Mouse (Mus musculus): Measurements from ENCODE around the gene Gnb1. TPM values are rescaled to one million over a fixed set of nuclear protein-coding genes. Genes with fewer than 3 reads are reported as not detected.

The Gnb1 gene
- polyA plus RNA-seq, 1 experiment, result 1,603 TPM

GRCm38 (mm10) chr4:155550446-155550845 lies 59.3 kb downstream of the Gnb1 start:
- WGBS, result 72% methylated on average over 2 of the region's 2 CpGs
- Histone ChIP-seq H3K4me1 (ENCODE audit: control insufficient read depth, insufficient read depth, insufficient read length, low read length) (peaks cover 2% of the 10 kb centered on the region; the same call in 1 of the 2 replicates), H3K27ac (ENCODE audit: insufficient read depth, low read depth, low read length) (no peak overlapping the region), H3K36me3 (ENCODE audit: control insufficient read depth, insufficient read depth, low read length) (peaks cover 71% of the 10 kb centered on the region), H3K27me3 (ENCODE audit: control insufficient read depth, insufficient read depth, low read length) (no peaks in the 10 kb centered on the region), H3K4me3 (ENCODE audit: low read depth, low read length) (no peak overlapping the region)
- TF ChIP-seq POLR2A (IDR thresholded peaks at IDR 0.05; ENCODE audit: low read depth, low read length) (no peak), CTCF (IDR thresholded peaks at IDR 0.05; ENCODE audit: extremely low read depth, insufficient read length, insufficient replicate concordance, low read depth, low read length) (no peak)

GRCm38 (mm10) chr4:155551073-155551472 lies 59.9 kb downstream of the Gnb1 start:
- Histone ChIP-seq H3K4me3 (ENCODE audit: low read depth, low read length) (no peak overlapping the region), H3K36me3 (ENCODE audit: control insufficient read depth, insufficient read depth, low read length) (peaks cover 71% of the 10 kb centered on the region), H3K27me3 (ENCODE audit: control insufficient read depth, insufficient read depth, low read length) (no peaks in the 10 kb centered on the region), H3K4me1 (ENCODE audit: control insufficient read depth, insufficient read depth, insufficient read length, low read length) (peaks cover 2% of the 10 kb centered on the region; the same call in 1 of the 2 replicates), H3K27ac (ENCODE audit: insufficient read depth, low read depth, low read length) (no peak overlapping the region)
- 87% methylated on average over 4 of the region's 4 CpGs for WGBS
- TF ChIP-seq POLR2A (IDR thresholded peaks at IDR 0.05; ENCODE audit: low read depth, low read length) (no peak), CTCF (IDR thresholded peaks at IDR 0.05; ENCODE audit: extremely low read depth, insufficient read length, insufficient replicate concordance, low read depth, low read length) (no peak)

- peaks cover 2% of the 10 kb centered on the region; the same call in 1 of the 2 replicates for H3K4me1 ChIP-seq (ENCODE audit: control insufficient read depth, insufficient read depth, insufficient read length, low read length)
- no peak overlapping the region for H3K4me3 ChIP-seq (ENCODE audit: low read depth, low read length)
- WGBS, result 93% methylated on average over 6 of the region's 6 CpGs
- peaks cover 77% of the 10 kb centered on the region for H3K36me3 ChIP-seq (ENCODE audit: control insufficient read depth, insufficient read depth, low read length)
- H3K27ac ChIP-seq (ENCODE audit: insufficient read depth, low read depth, low read length), result no peak overlapping the region
- TF ChIP-seq POLR2A (IDR thresholded peaks at IDR 0.05; ENCODE audit: low read depth, low read length), result no peak
- TF ChIP-seq CTCF (IDR thresholded peaks at IDR 0.05; ENCODE audit: extremely low read depth, insufficient read length, insufficient replicate concordance, low read depth, low read length), result no peak
- no peaks in the 10 kb centered on the region for H3K27me3 ChIP-seq (ENCODE audit: control insufficient read depth, insufficient read depth, low read length)
Measured at GRCm38 (mm10) chr4:155552917-155553532, 61.9 kb downstream of the Gnb1 start.

GRCm38 (mm10) chr4:155554880-155555279 lies 63.7 kb downstream of the Gnb1 start:
- Histone ChIP-seq H3K4me1 (ENCODE audit: control insufficient read depth, insufficient read depth, insufficient read length, low read length) (peaks cover 7% of the 10 kb centered on the region; the same call in 1 of the 2 replicates), H3K4me3 (ENCODE audit: low read depth, low read length) (no peak overlapping the region), H3K36me3 (ENCODE audit: control insufficient read depth, insufficient read depth, low read length) (peaks cover 81% of the 10 kb centered on the region), H3K27me3 (ENCODE audit: control insufficient read depth, insufficient read depth, low read length) (no peaks in the 10 kb centered on the region), H3K27ac (ENCODE audit: insufficient read depth, low read depth, low read length) (no peak overlapping the region)
- no peak for TF ChIP-seq POLR2A (IDR thresholded peaks at IDR 0.05; ENCODE audit: low read depth, low read length)
- TF ChIP-seq CTCF (IDR thresholded peaks at IDR 0.05; ENCODE audit: extremely low read depth, insufficient read length, insufficient replicate concordance, low read depth, low read length), result no peak
- WGBS, result 68% methylated on average over 4 of the region's 4 CpGs

DNA sequence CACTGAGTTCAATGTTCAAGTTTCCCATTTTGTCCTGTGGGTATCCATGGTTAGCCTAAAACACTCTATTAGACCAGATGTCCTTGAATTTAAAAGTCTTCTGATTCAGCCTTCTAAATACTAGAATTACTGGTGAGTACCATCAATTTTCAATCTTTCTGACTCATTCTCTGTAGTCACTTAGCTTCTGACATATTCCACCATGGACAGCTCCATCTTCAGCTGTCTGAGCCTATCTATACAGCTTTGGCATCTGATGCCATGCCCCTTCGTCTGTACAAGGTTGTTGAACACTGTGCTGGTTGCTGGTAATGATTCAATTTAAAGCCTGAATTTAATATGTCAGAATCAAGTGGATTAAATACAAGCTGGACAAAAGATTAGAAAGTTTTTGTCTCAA lies 64.3 kb downstream of the Gnb1 start:
- no peak for TF ChIP-seq POLR2A (IDR thresholded peaks at IDR 0.05; ENCODE audit: low read depth, low read length)
- no peak for TF ChIP-seq CTCF (IDR thresholded peaks at IDR 0.05; ENCODE audit: extremely low read depth, insufficient read length, insufficient replicate concordance, low read depth, low read length)
- H3K36me3 ChIP-seq (ENCODE audit: control insufficient read depth, insufficient read depth, low read length), result peaks cover 81% of the 10 kb centered on the region

DNA sequence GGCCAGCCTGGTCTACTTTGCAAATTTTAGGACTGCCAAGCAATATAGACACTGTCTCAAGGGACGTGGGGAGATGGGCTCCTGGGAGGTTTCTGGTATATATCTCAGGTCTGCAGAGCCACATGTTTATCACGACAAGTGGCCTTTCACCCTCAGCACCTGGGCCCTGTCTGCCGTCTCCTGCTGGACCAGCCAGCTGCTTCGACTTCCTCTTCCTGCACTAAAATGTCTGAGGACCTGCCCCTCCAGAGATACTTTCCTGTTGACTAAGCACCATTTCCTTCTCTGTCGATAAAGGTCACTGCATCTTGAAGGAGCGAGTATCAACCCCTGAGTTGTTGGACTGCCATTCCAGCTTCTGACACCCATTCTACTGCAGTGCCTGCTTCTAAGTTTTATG lies 68.3 kb downstream of the Gnb1 start:
- H3K4me1 ChIP-seq (ENCODE audit: control insufficient read depth, insufficient read depth, insufficient read length, low read length), result peaks cover 16% of the 10 kb centered on the region; the same call in 1 of the 2 replicates
- H3K4me3 ChIP-seq (ENCODE audit: low read depth, low read length), result no peak overlapping the region
- H3K27me3 ChIP-seq (ENCODE audit: control insufficient read depth, insufficient read depth, low read length), result no peaks in the 10 kb centered on the region
- peak overlapping the region; percentile 44; the same call in 1 of the 2 replicates for H3K27ac ChIP-seq (ENCODE audit: insufficient read depth, low read depth, low read length)
- peaks cover 57% of the 10 kb centered on the region for H3K36me3 ChIP-seq (ENCODE audit: control insufficient read depth, insufficient read depth, low read length)
- 23% methylated on average over 6 of the region's 6 CpGs for WGBS
- TF ChIP-seq POLR2A (IDR thresholded peaks at IDR 0.05; ENCODE audit: low read depth, low read length) (no peak), CTCF (IDR thresholded peaks at IDR 0.05; ENCODE audit: extremely low read depth, insufficient read length, insufficient replicate concordance, low read depth, low read length) (no peak)

More for the DNA sequence above, 64.3 kb downstream of the Gnb1 start:
- 40% methylated on average over 1 of the region's 1 CpGs for WGBS
- H3K4me1 ChIP-seq (ENCODE audit: control insufficient read depth, insufficient read depth, insufficient read length, low read length), result peaks cover 7% of the 10 kb centered on the region; the same call in 1 of the 2 replicates
- no peak overlapping the region for H3K4me3 ChIP-seq (ENCODE audit: low read depth, low read length)
- H3K27ac ChIP-seq (ENCODE audit: insufficient read depth, low read depth, low read length), result no peak overlapping the region
- no peaks in the 10 kb centered on the region for H3K27me3 ChIP-seq (ENCODE audit: control insufficient read depth, insufficient read depth, low read length)

GRCm38 (mm10) chr4:155560932-155561331 lies 69.8 kb downstream of the Gnb1 start:
- Histone ChIP-seq H3K36me3 (ENCODE audit: control insufficient read depth, insufficient read depth, low read length) (peaks cover 44% of the 10 kb centered on the region), H3K27ac (ENCODE audit: insufficient read depth, low read depth, low read length) (peak overlapping the region; percentile 39; the same call in 1 of the 2 replicates), H3K4me1 (ENCODE audit: control insufficient read depth, insufficient read depth, insufficient read length, low read length) (peaks cover 18% of the 10 kb centered on the region; the same call in 1 of the 2 replicates), H3K4me3 (ENCODE audit: low read depth, low read length) (no peak overlapping the region), H3K27me3 (ENCODE audit: control insufficient read depth, insufficient read depth, low read length) (no peaks in the 10 kb centered on the region)
- WGBS, result 49% methylated on average over 2 of the region's 2 CpGs
- TF ChIP-seq CTCF (IDR thresholded peaks at IDR 0.05; ENCODE audit: extremely low read depth, insufficient read length, insufficient replicate concordance, low read depth, low read length), result no peak
- TF ChIP-seq POLR2A (IDR thresholded peaks at IDR 0.05; ENCODE audit: low read depth, low read length), result no peak
